22 mouse cellular contexts compared by ENCODE assay signal in the genomic region with DNA sequence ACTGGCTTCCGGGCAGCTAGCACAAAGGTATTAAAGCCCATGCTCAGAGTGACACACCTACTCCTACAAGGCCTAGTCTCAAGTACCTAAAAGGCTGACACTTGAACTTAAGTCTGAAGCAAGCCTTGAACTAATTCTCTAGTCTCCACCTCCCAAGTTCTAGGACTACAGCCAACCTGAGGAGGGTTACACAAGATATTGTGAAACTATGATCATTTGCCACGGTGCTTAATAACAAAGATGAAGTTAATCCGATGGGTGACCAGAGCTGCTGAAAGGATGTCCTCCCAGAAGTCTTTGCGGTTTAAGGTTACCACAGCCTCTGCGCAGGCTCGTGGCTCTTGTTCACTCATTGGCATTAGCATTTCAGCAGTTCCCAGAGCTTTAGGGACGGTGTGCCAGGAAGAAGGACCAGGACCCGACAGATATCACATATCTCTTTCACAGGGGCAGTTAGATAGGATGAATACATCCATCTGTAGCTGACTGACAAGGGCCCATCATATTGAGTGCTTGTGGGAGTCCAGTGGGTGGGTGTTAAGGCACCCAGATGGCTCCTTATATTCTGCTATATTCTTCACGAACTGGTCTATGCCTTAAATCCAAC. TPM values are rescaled to one million over a fixed set of nuclear protein-coding genes. Genes with fewer than 3 reads are reported as not detected.
A peak's percentile ranks its signal among the peaks of the same experiment; 100 is the strongest.
DNase-seq lines count a peak whose midpoint lies in the region; ATAC-seq and TF ChIP-seq lines count a peak whose summit lies in the region.
"Had no signal": no experiment of that assay in that cellular context is flagged by ENCODE, and none has a peak within 500 bp of the region (broad histone marks: within the 10 kb centered on the region; RNA-seq: fewer than 3 reads in every experiment).

No protein-coding gene starts in this region.

- H3K4me2 ChIP-seq in forebrain, embryonic 12.5 days = no peak overlapping the region
- H3K4me2 ChIP-seq: embryonic facial prominence, embryonic 15.5 days; forebrain, embryonic 15.5 days; stomach, embryonic 15.5 days had no signal

- TF ChIP-seq CTCF in liver, adult 2 months (IDR thresholded peaks at IDR 0.05; ENCODE audit: low read depth, low read length) = no peak

- 68% methylated on average over 9 of the region's 9 CpGs for WGBS in liver, adult 2 months
- WGBS in forebrain, embryonic 12.5 days = 89% methylated on average over 9 of the region's 9 CpGs
- WGBS in embryonic facial prominence, embryonic 10.5 days = 86% methylated on average over 9 of the region's 9 CpGs

- peaks cover 4% of the 10 kb centered on the region; the same call in 1 of the 2 replicates for H3K27me3 ChIP-seq in liver, adult 2 months (ENCODE audit: control insufficient read depth, insufficient read depth, low read length)
- peaks cover 15% of the 10 kb centered on the region for H3K27me3 ChIP-seq in forebrain, embryonic 12.5 days
- H3K27me3 ChIP-seq in embryonic facial prominence, embryonic 10.5 days (replicated peaks; ENCODE audit: low read depth, poor library complexity, severe bottlenecking) = peaks cover 35% of the 10 kb centered on the region
- H3K27me3 ChIP-seq: forebrain, embryonic 15.5 days; Patski had no signal

- H3K79me2 ChIP-seq in liver, adult 2 months (ENCODE audit: control insufficient read depth, insufficient read depth, low read length) = no peaks in the 10 kb centered on the region

- TF ChIP-seq POLR2A in liver, adult 2 months (IDR thresholded peaks at IDR 0.05; ENCODE audit: extremely low read depth, insufficient read depth, low read length) = no peak

- no peaks in the 10 kb centered on the region for H3K9me3 ChIP-seq in forebrain, embryonic 12.5 days
- no peaks in the 10 kb centered on the region for H3K9me3 ChIP-seq in embryonic facial prominence, embryonic 10.5 days
- H3K9me3 ChIP-seq: embryonic facial prominence, embryonic 15.5 days; forebrain, embryonic 15.5 days; stomach, embryonic 15.5 days had no signal

- H3K36me3 ChIP-seq in liver, adult 2 months (ENCODE audit: control insufficient read depth, insufficient read depth, low read length) = no peaks in the 10 kb centered on the region
- H3K36me3 ChIP-seq in forebrain, embryonic 12.5 days (replicated peaks) = no peaks in the 10 kb centered on the region
- H3K36me3 ChIP-seq in embryonic facial prominence, embryonic 10.5 days (replicated peaks) = peaks cover under 1% of the 10 kb centered on the region
- H3K36me3 ChIP-seq: embryonic facial prominence, embryonic 15.5 days; forebrain, embryonic 15.5 days; stomach, embryonic 15.5 days had no signal

- H3K9ac ChIP-seq in liver, adult 2 months (ENCODE audit: low read depth, low read length) = no peak overlapping the region
- H3K9ac ChIP-seq in forebrain, embryonic 12.5 days = no peak overlapping the region
- H3K9ac ChIP-seq: embryonic facial prominence, embryonic 15.5 days; forebrain, embryonic 15.5 days; stomach, embryonic 15.5 days had no signal

- peaks cover 2% of the 10 kb centered on the region; the same call in 1 of the 2 replicates for H3K4me1 ChIP-seq in liver, adult 2 months (ENCODE audit: control insufficient read depth, insufficient read depth, low read length)
- H3K4me1 ChIP-seq in forebrain, embryonic 12.5 days = peaks cover 16% of the 10 kb centered on the region
- H3K4me1 ChIP-seq in embryonic facial prominence, embryonic 10.5 days = peaks cover 21% of the 10 kb centered on the region

- H3K4me3 ChIP-seq in liver, adult 2 months (ENCODE audit: insufficient read depth, low read depth, low read length) = no peak overlapping the region
- no peak overlapping the region for H3K4me3 ChIP-seq in forebrain, embryonic 12.5 days (replicated peaks)
- no peak overlapping the region for H3K4me3 ChIP-seq in embryonic facial prominence, embryonic 10.5 days
- H3K4me3 ChIP-seq: embryonic facial prominence, embryonic 15.5 days; forebrain, embryonic 15.5 days; stomach, embryonic 15.5 days had no signal

- DNase-seq in cerebellum, adult 9-11 months = peak; percentile 43
- DNase-seq in cerebellum, adult 18-20 months = no peak
- DNase-seq in c-Kit-negative CD71-positive TER-119-positive erythroid progenitor cells, embryonic 14.5 days (ENCODE audit: low read depth, low spot score) = peak; percentile 58
- peak; percentile 78 for DNase-seq in liver, adult 2 months (ENCODE audit: extremely low read depth, low read depth, low spot score)
- no peak for DNase-seq in gastrocnemius, postnatal 25 days
- DNase-seq in embryonic facial prominence, embryonic 10.5 days (ENCODE audit: low spot score) = no peak
- DNase-seq: B cell, adult 2 months; cerebellum, adult 11 months; heart, adult 11 months; heart, postnatal 4 days; kidney, adult 8-10 months; kidney, postnatal 36 days; midbrain, embryonic 14.5 days; right cerebral cortex, adult 18-20 months; thymus, adult 2 months had no signal

- peak; percentile 49 for ATAC-seq in megakaryocyte progenitor cell, adult 5-6 weeks (replicated peaks; ENCODE audit: poor library complexity)
- no peak for ATAC-seq in forebrain, embryonic 12.5 days (ENCODE audit: low FRiP score)
- ATAC-seq: activated CD4-positive, CD25-positive, alpha-beta regulatory T cell, adult 4 months; forebrain, embryonic 15.5 days; Patski had no signal

- H3K27ac ChIP-seq in liver, adult 2 months (replicated peaks; ENCODE audit: insufficient read depth, low read depth, low read length) = no peak overlapping the region
- no peak overlapping the region for H3K27ac ChIP-seq in forebrain, embryonic 12.5 days
- H3K27ac ChIP-seq in embryonic facial prominence, embryonic 10.5 days (replicated peaks) = no peak overlapping the region
- H3K27ac ChIP-seq: embryonic facial prominence, embryonic 15.5 days; forebrain, embryonic 15.5 days; stomach, embryonic 15.5 days had no signal

RNA-seq across cellular contexts. Expression of a gene that starts 3.6 kb away (rescaled TPM):
- 0.28 and 0.47 TPM in 2 replicates for total RNA-seq in liver, adult 2 months (2014; rRNA removed)
- 1.2 and 1.6 TPM in 2 replicates for polyA plus RNA-seq in liver, adult 2 months (2012; rRNA removed)
- total RNA-seq in megakaryocyte progenitor cell, adult 5-6 weeks (2015) = 2.1 and 3.6 TPM in 2 replicates
- total RNA-seq in megakaryocyte progenitor cell, adult 5-6 weeks (2017) = 1.5 and 1.8 TPM in 2 replicates
- 12.1 and 13.9 TPM in 2 replicates for polyA plus RNA-seq in forebrain, embryonic 12.5 days (2016; fragmentation: Nextera tagmentation; extraction: Ambion mirVana)
- 10 to 100 TPM; 34.6 to 37.7 TPM for total RNA-seq in gastrocnemius, postnatal 25 days (2021)
- 5.9 and 7.0 TPM in 2 replicates for polyA plus RNA-seq in embryonic facial prominence, embryonic 10.5 days (2016; fragmentation: Nextera tagmentation; extraction: Ambion mirVana)

RNA-seq across cellular contexts. Expression of a gene that starts 4.2 kb away (rescaled TPM):
- total RNA-seq in liver, adult 2 months (2014; rRNA removed) = 399 and 467 TPM in 2 replicates
- polyA plus RNA-seq in liver, adult 2 months (2012; rRNA removed) = 304 and 375 TPM in 2 replicates
- 2,120 and 2,179 TPM in 2 replicates for total RNA-seq in megakaryocyte progenitor cell, adult 5-6 weeks (2015)
- 3,037 and 3,138 TPM in 2 replicates for total RNA-seq in megakaryocyte progenitor cell, adult 5-6 weeks (2017)
- polyA plus RNA-seq in forebrain, embryonic 12.5 days (2016; fragmentation: Nextera tagmentation; extraction: Ambion mirVana) = 659 and 694 TPM in 2 replicates
- 10 to 100 TPM; 48.4 to 80.1 TPM for total RNA-seq in gastrocnemius, postnatal 25 days (2021)
- polyA plus RNA-seq in embryonic facial prominence, embryonic 10.5 days (2016; fragmentation: Nextera tagmentation; extraction: Ambion mirVana) = 1,034 and 1,049 TPM in 2 replicates

RNA-seq across cellular contexts. Expression of a gene that starts 45.4 kb away (rescaled TPM):
- total RNA-seq in liver, adult 2 months (2014; rRNA removed) = 4.1 and 4.3 TPM in 2 replicates
- polyA plus RNA-seq in liver, adult 2 months (2012; rRNA removed) = 5.0 and 5.1 TPM in 2 replicates
- total RNA-seq in megakaryocyte progenitor cell, adult 5-6 weeks (2015) = 4.0 and 6.0 TPM in 2 replicates
- total RNA-seq in megakaryocyte progenitor cell, adult 5-6 weeks (2017) = 15.7 and 19.2 TPM in 2 replicates
- 40.5 and 44.0 TPM in 2 replicates for polyA plus RNA-seq in forebrain, embryonic 12.5 days (2016; fragmentation: Nextera tagmentation; extraction: Ambion mirVana)
- total RNA-seq in gastrocnemius, postnatal 25 days (2021) = 10 to 100 TPM; 13.8 to 14.6 TPM
- polyA plus RNA-seq in embryonic facial prominence, embryonic 10.5 days (2016; fragmentation: Nextera tagmentation; extraction: Ambion mirVana) = 43.3 and 45.3 TPM in 2 replicates

Comparison
In these comparisons a context has a peak if more than half of its experiments do, and no peak if none do; other contexts are left out.
1. DNase-seq: peak in cerebellum, adult 9-11 months (single experiment), c-Kit-negative CD71-positive TER-119-positive erythroid progenitor cells, embryonic 14.5 days (single experiment) and liver, adult 2 months (single experiment); none in cerebellum, adult 18-20 months (0 of 2), gastrocnemius, postnatal 25 days (single experiment) and embryonic facial prominence, embryonic 10.5 days (single experiment).
2. RNA of a gene that starts 3.6 kb away (total RNA-seq): 34.6 to 37.7 TPM in gastrocnemius, postnatal 25 days; 1.5 to 3.6 TPM in megakaryocyte progenitor cell, adult 5-6 weeks and 0.28 to 0.47 TPM in liver, adult 2 months; every median in the first group is over 4 times any median in the second.